Mouse (Mus musculus): ENCODE results near the gene Mgat4a. TPM values are rescaled to one million over a fixed set of nuclear protein-coding genes. Genes with fewer than 3 reads are reported as not detected.

The Mgat4a gene
- total and polyA plus RNA-seq, 3 experiments, result 2.7 to 2.8 TPM; not detected in 1

DNA sequence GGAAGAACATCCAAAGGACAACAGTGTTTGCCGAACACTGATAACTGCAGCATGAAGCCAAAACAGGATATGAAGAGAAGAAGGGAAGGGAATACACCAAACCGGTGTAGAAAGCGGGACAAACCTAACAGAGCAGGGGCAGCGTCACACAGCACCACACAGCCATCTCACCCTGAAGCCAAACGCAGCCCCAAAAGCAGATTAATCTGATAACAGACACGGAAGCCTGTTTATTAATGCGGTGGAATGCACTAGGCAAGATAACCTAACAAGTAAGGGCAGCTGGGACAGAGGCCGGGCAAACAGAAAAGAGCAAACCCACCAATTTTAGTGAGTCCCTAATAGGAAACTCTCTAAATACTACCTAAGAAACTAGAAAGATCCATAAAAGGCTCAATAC, 61.1 kb downstream of the Mgat4a start:
- H3K9ac ChIP-seq (ENCODE audit: control insufficient read depth, low read depth, low read length, poor library complexity, severe bottlenecking), result peak overlapping the region; percentile 48
- H3K4me3 ChIP-seq (ENCODE audit: control insufficient read depth in 1 of 2, insufficient read depth in 1 of 2, low read depth in 2 of 2, low read length in 2 of 2), result peak overlapping the region; percentile 3 to 70
- DNase-seq (ENCODE audit: low read depth, low spot score), result peak; percentile 76
- H3K27me3 ChIP-seq (ENCODE audit: control insufficient read depth in 1 of 2, insufficient read depth in 2 of 2, low read length in 2 of 2), result no peaks in the 10 kb centered on the region
- no peaks in the 10 kb centered on the region for H3K9me3 ChIP-seq (replicated peaks; ENCODE audit: insufficient read depth, low read length)
- H3K36me3 ChIP-seq (ENCODE audit: control insufficient read depth in 1 of 2, insufficient read depth in 2 of 2, low read length in 2 of 2), result peaks cover 0 to 25% of the 10 kb centered on the region in 2 experiments; a peak in 2 of 4 replicates
- no peaks in the 10 kb centered on the region for H3K79me2 ChIP-seq (ENCODE audit: control insufficient read depth, insufficient read depth, low read length, poor library complexity)
- TF ChIP-seq RCOR1 (IDR thresholded peaks at IDR 0.05; ENCODE audit: low read depth, low read length) (0 out of 2 replicates have a peak, but pooled peaks have one; percentile 14), POLR2A (IDR thresholded peaks at IDR 0.05; ENCODE audit: control insufficient read depth in 1 of 2, insufficient read depth in 1 of 2, low read depth in 1 of 2, low read length in 2 of 2, poor library complexity in 1 of 2) (peak in 1 of 2 experiments; percentile 32; a peak in 1 of 4 replicates), GATA1 (IDR thresholded peaks at IDR 0.05; ENCODE audit: low read depth, low read length) (peak; percentile 75), EP300 (IDR thresholded peaks at IDR 0.05; ENCODE audit: low read depth in 1 of 2, low read length in 2 of 2) (peak; percentile 65 to 83), E2F4 (IDR thresholded peaks at IDR 0.05; ENCODE audit: borderline replicate concordance, low read depth, low read length) (no peak), ETS1 (IDR thresholded peaks at IDR 0.05; ENCODE audit: low read depth, low read length) (peak; percentile 45; the same call in 1 of the 2 replicates), TAL1 (IDR thresholded peaks at IDR 0.05; ENCODE audit: low read length) (peak; percentile 68), RAD21 (IDR thresholded peaks at IDR 0.05; ENCODE audit: low read depth, low read length) (no peak), ZC3H11A (IDR thresholded peaks at IDR 0.05; ENCODE audit: low read depth, low read length) (no peak), ELF1 (IDR thresholded peaks at IDR 0.05; ENCODE audit: low read depth, low read length) (peak; percentile 57; the same call in 1 of the 2 replicates), TCF12 (IDR thresholded peaks at IDR 0.05; ENCODE audit: low read depth, low read length) (peak; percentile 80), TBP (IDR thresholded peaks at IDR 0.05; ENCODE audit: low read depth, low read length) (peak; percentile 39; the same call in 1 of the 2 replicates)
- peak overlapping the region; percentile 84 for H3K27ac ChIP-seq (ENCODE audit: control insufficient read depth, low read depth, low read length)
- H3K4me1 ChIP-seq (ENCODE audit: control insufficient read depth in 1 of 2, insufficient read depth in 2 of 2, low read length in 2 of 2), result peaks cover 3 to 21% of the 10 kb centered on the region in 2 experiments; a peak in 3 of 4 replicates

DNA sequence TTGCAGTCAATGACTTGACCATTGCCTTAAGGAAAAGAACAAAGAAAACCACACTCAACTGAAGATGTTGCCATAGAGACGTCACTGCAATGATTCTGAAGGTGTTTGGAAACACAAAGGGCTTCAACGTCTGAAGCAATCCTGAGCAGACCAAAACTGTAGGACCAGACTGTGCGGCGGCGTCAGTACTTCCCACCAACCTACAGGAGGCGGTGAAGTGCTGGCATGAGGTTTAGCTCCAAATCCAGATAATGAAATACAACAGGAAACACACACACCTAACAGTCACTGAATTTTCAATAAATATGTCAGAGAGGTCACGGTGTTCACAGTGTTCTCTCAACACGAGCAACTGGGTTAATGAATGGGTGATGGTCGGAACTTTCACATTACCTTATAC, 61.7 kb downstream of the Mgat4a start:
- Histone ChIP-seq H3K4me3 (ENCODE audit: control insufficient read depth in 1 of 2, insufficient read depth in 1 of 2, low read depth in 2 of 2, low read length in 2 of 2) (peak overlapping the region; percentile 13 to 70), H3K27me3 (ENCODE audit: control insufficient read depth in 1 of 2, insufficient read depth in 2 of 2, low read length in 2 of 2) (no peaks in the 10 kb centered on the region), H3K36me3 (ENCODE audit: control insufficient read depth in 1 of 2, insufficient read depth in 2 of 2, low read length in 2 of 2) (peaks cover 0 to 30% of the 10 kb centered on the region in 2 experiments; a peak in 2 of 4 replicates), H3K9me3 (replicated peaks; ENCODE audit: insufficient read depth, low read length) (no peaks in the 10 kb centered on the region), H3K4me1 (ENCODE audit: control insufficient read depth in 1 of 2, insufficient read depth in 2 of 2, low read length in 2 of 2) (peaks cover 7 to 25% of the 10 kb centered on the region in 2 experiments), H3K9ac (ENCODE audit: control insufficient read depth, low read depth, low read length, poor library complexity, severe bottlenecking) (peak overlapping the region; percentile 48), H3K27ac (ENCODE audit: control insufficient read depth, low read depth, low read length) (peak overlapping the region; percentile 84), H3K79me2 (ENCODE audit: control insufficient read depth, insufficient read depth, low read length, poor library complexity) (no peaks in the 10 kb centered on the region)
- peak; percentile 90 for DNase-seq (ENCODE audit: low read depth, low spot score)
- no peak for TF ChIP-seq E2F4 (IDR thresholded peaks at IDR 0.05; ENCODE audit: borderline replicate concordance, low read depth, low read length)
- TF ChIP-seq CTCF (IDR thresholded peaks at IDR 0.05 in 2 of 3, conservative IDR thresholded peaks at IDR 0.05 in 1 of 3; ENCODE audit: control insufficient read depth in 1 of 3, insufficient read depth in 1 of 3, low read depth in 2 of 3, low read length in 3 of 3, poor library complexity in 1 of 3, severe bottlenecking in 1 of 3), result peak; percentile 67 to 75 (median 71)
- no peak for TF ChIP-seq USF1 (IDR thresholded peaks at IDR 0.05; ENCODE audit: low read depth, low read length)
- TF ChIP-seq TCF12 (IDR thresholded peaks at IDR 0.05; ENCODE audit: low read depth, low read length), result 0 out of 2 replicates have a peak, but pooled peaks have one; percentile 17
- TF ChIP-seq GATA1 (IDR thresholded peaks at IDR 0.05; ENCODE audit: low read depth, low read length), result peak; percentile 75
- TF ChIP-seq ZKSCAN1 (IDR thresholded peaks at IDR 0.05; ENCODE audit: low read depth, low read length), result no peak
- 0 out of 2 replicates have a peak, but pooled peaks have one; percentile 40 for TF ChIP-seq MYC (IDR thresholded peaks at IDR 0.05; ENCODE audit: low read depth, low read length)
- no peak for TF ChIP-seq MAFK (IDR thresholded peaks at IDR 0.05; ENCODE audit: borderline replicate concordance, low read depth, low read length)
- peak in 1 of 2 experiments; percentile 60; a peak in 2 of 4 replicates for TF ChIP-seq EP300 (IDR thresholded peaks at IDR 0.05; ENCODE audit: low read depth in 1 of 2, low read length in 2 of 2)
- TF ChIP-seq SMC3 (IDR thresholded peaks at IDR 0.05; ENCODE audit: low read depth, low read length), result peak; percentile 27
- TF ChIP-seq ETS1 (IDR thresholded peaks at IDR 0.05; ENCODE audit: low read depth, low read length), result peak; percentile 44; the same call in 1 of the 2 replicates
- TF ChIP-seq RCOR1 (IDR thresholded peaks at IDR 0.05; ENCODE audit: low read depth, low read length), result no peak
- TF ChIP-seq TBP (IDR thresholded peaks at IDR 0.05; ENCODE audit: low read depth, low read length), result peak; percentile 59; the same call in 1 of the 2 replicates
- no peak for TF ChIP-seq BHLHE40 (IDR thresholded peaks at IDR 0.05; ENCODE audit: borderline replicate concordance, low read depth, low read length)
- TF ChIP-seq CHD1 (IDR thresholded peaks at IDR 0.05; ENCODE audit: low read depth, low read length), result no peak
- TF ChIP-seq SIN3A (IDR thresholded peaks at IDR 0.05; ENCODE audit: low read length), result no peak
- peak; percentile 52 for TF ChIP-seq RAD21 (IDR thresholded peaks at IDR 0.05; ENCODE audit: low read depth, low read length)
- TF ChIP-seq POLR2AphosphoS2 (IDR thresholded peaks at IDR 0.05; ENCODE audit: low read length), result no peak
- TF ChIP-seq CHD2 (IDR thresholded peaks at IDR 0.05; ENCODE audit: low read length), result no peak
- TF ChIP-seq MEF2A (IDR thresholded peaks at IDR 0.05; ENCODE audit: extremely low read depth, insufficient replicate concordance, low read depth, low read length, poor library complexity, severe bottlenecking), result no peak
- no peak for TF ChIP-seq ZNF384 (IDR thresholded peaks at IDR 0.05; ENCODE audit: low read depth, low read length)

Data from MEL (cell line).